Mouse (Mus musculus): ENCODE data around the gene Fcho2. TPM values are rescaled to one million over a fixed set of nuclear protein-coding genes. Genes with fewer than 3 reads are reported as not detected.
"Not testable (repeated sequence)": the region's sequence is repeated elsewhere in the genome, so short reads cannot be mapped to it uniquely, and the experiment has no call there.

The Fcho2 gene
- polyA plus RNA-seq, 1 experiment from 2014 or later = 23.5 TPM

DNA sequence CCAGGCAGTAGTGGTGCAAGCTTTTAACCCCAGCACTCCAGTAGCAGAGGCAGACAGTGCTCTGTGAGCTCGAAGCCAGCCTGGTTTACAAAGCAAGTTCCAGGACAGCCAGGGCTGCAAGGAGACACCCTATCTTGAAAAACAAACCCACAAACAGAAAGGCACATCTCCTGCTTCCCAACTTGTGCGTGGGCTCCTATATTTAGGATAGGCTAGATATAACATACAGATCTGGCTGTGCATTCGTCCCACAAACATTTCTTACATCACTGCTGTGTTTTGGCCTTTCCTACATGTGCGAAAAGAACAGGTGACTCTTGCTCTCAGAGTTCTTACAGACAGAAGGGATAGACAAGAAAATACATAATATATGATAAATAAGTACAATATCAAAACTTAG is 10.3 kb upstream of the Fcho2 start:
- H3K9ac ChIP-seq = no peak overlapping the region
- H3K9me3 ChIP-seq (ENCODE audit: control insufficient read depth, low read length) = no peaks in the 10 kb centered on the region
- DNase-seq (ENCODE audit: low spot score) (no peak), ATAC-seq (ENCODE audit: low FRiP score) (no peak)
- H3K36me3 ChIP-seq (replicated peaks; ENCODE audit: control insufficient read depth, insufficient read depth) = no peaks in the 10 kb centered on the region
- H3K4me2 ChIP-seq (replicated peaks) = no peak overlapping the region
- no peaks in the 10 kb centered on the region for H3K4me1 ChIP-seq (replicated peaks; ENCODE audit: control insufficient read depth, insufficient read depth, low read length)
- H3K4me3 ChIP-seq (replicated peaks; ENCODE audit: low read length) = no peak overlapping the region
- no peak overlapping the region for H3K27ac ChIP-seq
- WGBS = 88% methylated on average over 4 of the region's 4 CpGs
- H3K27me3 ChIP-seq (ENCODE audit: control insufficient read depth, insufficient read depth, low read length) = no peaks in the 10 kb centered on the region

- DNase-seq (ENCODE audit: low spot score) = no peak
- H3K4me1 ChIP-seq (replicated peaks; ENCODE audit: control insufficient read depth, insufficient read depth, low read length) = no peaks in the 10 kb centered on the region
- ATAC-seq (ENCODE audit: low FRiP score) = no peak
- no peak overlapping the region for H3K9ac ChIP-seq
- no peak overlapping the region for H3K4me2 ChIP-seq (replicated peaks)
- H3K27ac ChIP-seq = no peak overlapping the region
- no peaks in the 10 kb centered on the region for H3K36me3 ChIP-seq (replicated peaks; ENCODE audit: control insufficient read depth, insufficient read depth)
- WGBS = 79% methylated on average over 2 of the region's 2 CpGs
- H3K4me3 ChIP-seq (replicated peaks; ENCODE audit: low read length) = no peak overlapping the region
- H3K9me3 ChIP-seq (ENCODE audit: control insufficient read depth, low read length) = no peaks in the 10 kb centered on the region
- H3K27me3 ChIP-seq (ENCODE audit: control insufficient read depth, insufficient read depth, low read length) = no peaks in the 10 kb centered on the region
Measured at GRCm38 (mm10) chr13:98819094-98819493, 3.8 kb upstream of the Fcho2 start.

GRCm38 (mm10) chr13:98818205-98818604 is 3.0 kb upstream of the Fcho2 start:
- Histone ChIP-seq H3K4me1 (replicated peaks; ENCODE audit: control insufficient read depth, insufficient read depth, low read length) (0 out of 2 replicates have a peak, but pooled peaks cover 1% of the 10 kb centered on the region), H3K9ac (no peak overlapping the region), H3K9me3 (ENCODE audit: control insufficient read depth, low read length) (no peaks in the 10 kb centered on the region), H3K27ac (no peak overlapping the region), H3K36me3 (replicated peaks; ENCODE audit: control insufficient read depth, insufficient read depth) (no peaks in the 10 kb centered on the region), H3K4me2 (replicated peaks) (no peak overlapping the region), H3K4me3 (replicated peaks; ENCODE audit: low read length) (no peak overlapping the region), H3K27me3 (ENCODE audit: control insufficient read depth, insufficient read depth, low read length) (no peaks in the 10 kb centered on the region)
- ATAC-seq (ENCODE audit: low FRiP score) (no peak), DNase-seq (ENCODE audit: low spot score) (no peak)
- WGBS = 61% methylated on average over 4 of the region's 4 CpGs

- no peak overlapping the region for H3K27ac ChIP-seq
- no peaks in the 10 kb centered on the region for H3K9me3 ChIP-seq (ENCODE audit: control insufficient read depth, low read length)
- 58% methylated on average over 4 of the region's 4 CpGs for WGBS
- no peak overlapping the region for H3K9ac ChIP-seq
- no peak overlapping the region for H3K4me2 ChIP-seq (replicated peaks)
- H3K4me1 ChIP-seq (replicated peaks; ENCODE audit: control insufficient read depth, insufficient read depth, low read length) = 0 out of 2 replicates have a peak, but pooled peaks cover 4% of the 10 kb centered on the region
- no peaks in the 10 kb centered on the region for H3K36me3 ChIP-seq (replicated peaks; ENCODE audit: control insufficient read depth, insufficient read depth)
- ATAC-seq (ENCODE audit: low FRiP score) (no peak), DNase-seq (ENCODE audit: low spot score) (no peak)
- no peaks in the 10 kb centered on the region for H3K27me3 ChIP-seq (ENCODE audit: control insufficient read depth, insufficient read depth, low read length)
- no peak overlapping the region for H3K4me3 ChIP-seq (replicated peaks; ENCODE audit: low read length)
Measured at GRCm38 (mm10) chr13:98817766-98818165, 2.5 kb upstream of the Fcho2 start.

DNA sequence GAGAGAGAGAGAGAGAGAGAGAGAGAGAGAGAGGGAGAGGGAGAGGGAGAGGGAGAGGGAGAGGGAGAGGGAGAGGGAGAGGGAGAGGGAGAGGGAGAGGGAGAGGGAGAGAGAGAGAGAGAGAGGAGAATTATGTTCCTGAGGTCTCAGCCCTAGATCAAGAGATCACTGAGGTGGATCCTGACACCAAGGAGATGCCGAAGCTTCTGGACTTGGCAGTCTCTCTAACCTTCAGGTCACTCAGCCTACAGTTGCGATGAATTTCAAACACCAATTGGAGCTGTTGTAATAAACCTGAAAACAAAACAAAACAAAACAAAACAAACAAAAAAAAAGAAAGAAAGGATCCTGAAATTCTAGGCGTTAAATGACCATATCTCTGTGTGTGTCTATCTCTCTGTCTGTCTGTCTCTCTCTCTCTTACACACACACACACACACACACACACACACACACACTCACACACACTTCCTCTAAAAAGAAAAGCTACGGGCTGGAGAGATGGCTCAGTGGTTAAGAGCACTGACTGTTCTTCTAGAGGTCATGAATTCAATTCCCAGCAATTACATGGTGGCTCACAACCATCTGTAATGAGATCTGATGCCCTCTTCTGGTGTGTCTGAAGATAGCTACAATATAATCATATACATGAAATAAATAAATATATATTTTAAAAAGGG is 1.9 kb upstream of the Fcho2 start:
- H3K9ac ChIP-seq; H3K4me3 ChIP-seq (replicated peaks; ENCODE audit: low read length); H3K36me3 ChIP-seq (replicated peaks; ENCODE audit: control insufficient read depth, insufficient read depth); H3K27me3 ChIP-seq (ENCODE audit: control insufficient read depth, insufficient read depth, low read length); H3K4me1 ChIP-seq (replicated peaks; ENCODE audit: control insufficient read depth, insufficient read depth, low read length); ATAC-seq (ENCODE audit: low FRiP score); H3K4me2 ChIP-seq (replicated peaks); DNase-seq (ENCODE audit: low spot score); H3K27ac ChIP-seq; H3K9me3 ChIP-seq (ENCODE audit: control insufficient read depth, low read length): not testable (repeated sequence)
- WGBS = 82% methylated on average over 4 of the region's 4 CpGs

- Histone ChIP-seq H3K4me2 (replicated peaks) (no peak overlapping the region), H3K36me3 (replicated peaks; ENCODE audit: control insufficient read depth, insufficient read depth) (no peaks in the 10 kb centered on the region), H3K4me3 (replicated peaks; ENCODE audit: low read length) (no peak overlapping the region), H3K9me3 (ENCODE audit: control insufficient read depth, low read length) (no peaks in the 10 kb centered on the region), H3K27me3 (ENCODE audit: control insufficient read depth, insufficient read depth, low read length) (no peaks in the 10 kb centered on the region), H3K27ac (no peak overlapping the region), H3K4me1 (replicated peaks; ENCODE audit: control insufficient read depth, insufficient read depth, low read length) (0 out of 2 replicates have a peak, but pooled peaks cover 4% of the 10 kb centered on the region), H3K9ac (no peak overlapping the region)
- DNase-seq (ENCODE audit: low spot score) = no peak
- 90% methylated on average over 9 of the region's 9 CpGs for WGBS
- no peak for ATAC-seq (ENCODE audit: low FRiP score)
Measured at GRCm38 (mm10) chr13:98816571-98816970, 1.3 kb upstream of the Fcho2 start.

DNA sequence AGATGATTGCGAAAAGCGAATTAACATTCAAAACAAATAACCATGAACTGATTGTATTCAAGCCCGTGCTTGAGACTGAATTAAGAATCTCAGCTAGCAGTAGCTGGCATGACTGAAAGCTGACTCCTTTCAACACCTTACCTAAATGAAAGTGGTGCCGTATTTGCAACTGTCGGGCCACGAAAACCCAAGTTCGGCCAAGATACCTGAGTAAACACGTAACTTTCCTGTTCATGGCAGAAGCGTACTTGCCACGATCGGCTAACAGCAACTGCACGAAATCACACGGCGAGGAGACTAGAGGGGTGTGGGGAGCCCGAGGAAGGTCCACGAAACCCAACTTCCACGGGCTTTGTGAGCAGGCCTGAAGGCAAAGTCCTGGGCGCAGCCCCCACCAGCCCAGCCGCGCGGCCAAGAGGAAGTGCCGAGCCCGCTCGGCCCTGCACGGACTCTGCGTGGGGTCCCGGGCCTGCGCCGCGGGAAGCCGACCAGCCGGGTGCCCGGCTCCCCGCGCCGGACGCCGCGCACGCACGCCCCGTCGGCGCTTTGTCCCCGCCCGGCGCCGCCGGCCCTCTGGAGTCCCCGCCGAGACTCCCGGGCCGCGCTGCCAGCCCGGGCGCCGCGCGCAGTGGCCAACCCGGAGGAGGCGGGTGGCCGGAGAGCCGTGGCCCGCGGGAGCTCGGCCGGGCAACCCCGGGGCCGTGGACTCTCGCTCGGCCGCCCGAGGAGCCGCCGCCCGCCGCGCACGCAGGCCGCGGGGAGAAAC is 791 bp downstream of the Fcho2 start:
- Histone ChIP-seq H3K4me1 (replicated peaks; ENCODE audit: control insufficient read depth, insufficient read depth, low read length) (0 out of 2 replicates have a peak, but pooled peaks cover 4% of the 10 kb centered on the region), H3K9ac (peak overlapping the region; percentile 94), H3K27ac (peak overlapping the region; percentile 94), H3K9me3 (ENCODE audit: control insufficient read depth, low read length) (no peaks in the 10 kb centered on the region), H3K4me2 (replicated peaks) (peak overlapping the region; percentile 55), H3K4me3 (replicated peaks; ENCODE audit: low read length) (peak overlapping the region; percentile 82), H3K27me3 (ENCODE audit: control insufficient read depth, insufficient read depth, low read length) (no peaks in the 10 kb centered on the region), H3K36me3 (replicated peaks; ENCODE audit: control insufficient read depth, insufficient read depth) (no peaks in the 10 kb centered on the region)
- WGBS = under 1% methylated on average over 62 of the region's 81 CpGs
- peak; percentile 50 for DNase-seq (ENCODE audit: low spot score)
- peak; percentile 65 for ATAC-seq (ENCODE audit: low FRiP score)

DNA sequence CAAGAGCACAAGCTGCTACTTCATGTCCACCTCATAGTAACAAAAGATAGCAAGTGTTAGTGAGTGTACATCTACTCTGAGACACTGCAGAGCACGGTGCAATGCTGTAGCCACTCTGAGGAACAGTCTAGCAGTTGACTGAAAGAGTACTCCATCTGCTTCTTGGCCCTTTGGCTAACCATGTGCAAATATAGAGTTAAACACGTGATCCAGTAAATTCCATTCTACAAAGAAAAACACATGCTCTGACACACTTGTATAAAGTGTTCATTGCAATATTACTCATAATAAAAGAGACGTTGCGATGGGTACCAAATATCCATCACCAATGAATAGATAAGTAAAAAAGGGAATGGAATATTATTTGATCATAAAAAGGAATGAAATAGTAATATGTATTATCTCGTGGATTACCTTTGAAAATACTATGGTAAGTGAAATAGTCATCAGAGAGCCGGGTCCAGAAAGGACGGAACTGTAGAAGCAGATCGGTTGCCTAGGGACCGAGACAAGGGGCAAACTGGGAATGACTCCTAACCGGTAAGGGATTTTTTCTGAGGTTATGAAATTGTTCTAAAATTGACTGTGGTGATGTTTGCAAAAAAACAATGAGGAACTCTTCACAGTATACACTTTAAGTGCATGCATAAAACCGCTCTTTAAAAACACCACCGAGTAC is 1.5 kb downstream of the Fcho2 start:
- Histone ChIP-seq H3K27ac (peak overlapping the region; percentile 94), H3K27me3 (ENCODE audit: control insufficient read depth, insufficient read depth, low read length) (no peaks in the 10 kb centered on the region), H3K36me3 (replicated peaks; ENCODE audit: control insufficient read depth, insufficient read depth) (no peaks in the 10 kb centered on the region), H3K4me3 (replicated peaks; ENCODE audit: low read length) (peak overlapping the region; percentile 82), H3K4me1 (replicated peaks; ENCODE audit: control insufficient read depth, insufficient read depth, low read length) (0 out of 2 replicates have a peak, but pooled peaks cover 4% of the 10 kb centered on the region), H3K4me2 (replicated peaks) (peak overlapping the region; percentile 55), H3K9me3 (ENCODE audit: control insufficient read depth, low read length) (no peaks in the 10 kb centered on the region), H3K9ac (peak overlapping the region; percentile 94)
- whole genome bisulfite sequencing = 28% methylated on average over 12 of the region's 12 CpGs
- DNase-seq (ENCODE audit: low spot score) (no peak), ATAC-seq (ENCODE audit: low FRiP score) (no peak)

DNA sequence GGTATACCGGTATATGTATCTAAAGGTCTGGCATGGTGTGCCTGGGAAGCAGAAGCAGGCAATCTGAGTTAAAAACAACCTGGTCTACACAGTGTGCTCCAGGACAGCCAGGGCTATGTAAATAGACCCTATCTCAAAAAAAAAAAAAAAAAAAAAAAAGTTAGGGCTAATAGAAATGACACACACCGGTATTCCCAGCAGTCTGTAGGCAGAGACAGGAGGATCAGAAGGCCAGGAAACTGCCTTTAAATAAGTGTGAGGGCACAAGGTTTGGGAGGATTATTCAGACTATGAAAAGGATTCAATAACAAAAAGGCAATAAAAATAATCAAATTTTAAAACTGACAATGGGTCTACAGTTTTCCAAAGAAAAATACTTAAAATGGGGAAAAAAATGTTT is 2.1 kb downstream of the Fcho2 start:
- H3K4me1 ChIP-seq (replicated peaks; ENCODE audit: control insufficient read depth, insufficient read depth, low read length) = 0 out of 2 replicates have a peak, but pooled peaks cover 4% of the 10 kb centered on the region
- no peaks in the 10 kb centered on the region for H3K27me3 ChIP-seq (ENCODE audit: control insufficient read depth, insufficient read depth, low read length)
- ATAC-seq (ENCODE audit: low FRiP score) = no peak
- peak overlapping the region; percentile 55 for H3K4me2 ChIP-seq (replicated peaks)
- peak overlapping the region; percentile 82; the same call in 1 of the 2 replicates for H3K4me3 ChIP-seq (replicated peaks; ENCODE audit: low read length)
- H3K9ac ChIP-seq = no peak overlapping the region
- H3K27ac ChIP-seq = no peak overlapping the region
- 71% methylated on average over 2 of the region's 2 CpGs for WGBS
- no peaks in the 10 kb centered on the region for H3K9me3 ChIP-seq (ENCODE audit: control insufficient read depth, low read length)
- H3K36me3 ChIP-seq (replicated peaks; ENCODE audit: control insufficient read depth, insufficient read depth) = no peaks in the 10 kb centered on the region
- no peak for DNase-seq (ENCODE audit: low spot score)

All from hindbrain, embryonic 14.5 days (tissue).